Mouse (Mus musculus): ENCODE measurements at regions not wholly inside any gene's neighbourhood (a gene's known extent, or its start where the extent isn't known, plus 50 kb on each side); places are given as distances from the start of the nearest gene placed in this dataset.

DNA sequence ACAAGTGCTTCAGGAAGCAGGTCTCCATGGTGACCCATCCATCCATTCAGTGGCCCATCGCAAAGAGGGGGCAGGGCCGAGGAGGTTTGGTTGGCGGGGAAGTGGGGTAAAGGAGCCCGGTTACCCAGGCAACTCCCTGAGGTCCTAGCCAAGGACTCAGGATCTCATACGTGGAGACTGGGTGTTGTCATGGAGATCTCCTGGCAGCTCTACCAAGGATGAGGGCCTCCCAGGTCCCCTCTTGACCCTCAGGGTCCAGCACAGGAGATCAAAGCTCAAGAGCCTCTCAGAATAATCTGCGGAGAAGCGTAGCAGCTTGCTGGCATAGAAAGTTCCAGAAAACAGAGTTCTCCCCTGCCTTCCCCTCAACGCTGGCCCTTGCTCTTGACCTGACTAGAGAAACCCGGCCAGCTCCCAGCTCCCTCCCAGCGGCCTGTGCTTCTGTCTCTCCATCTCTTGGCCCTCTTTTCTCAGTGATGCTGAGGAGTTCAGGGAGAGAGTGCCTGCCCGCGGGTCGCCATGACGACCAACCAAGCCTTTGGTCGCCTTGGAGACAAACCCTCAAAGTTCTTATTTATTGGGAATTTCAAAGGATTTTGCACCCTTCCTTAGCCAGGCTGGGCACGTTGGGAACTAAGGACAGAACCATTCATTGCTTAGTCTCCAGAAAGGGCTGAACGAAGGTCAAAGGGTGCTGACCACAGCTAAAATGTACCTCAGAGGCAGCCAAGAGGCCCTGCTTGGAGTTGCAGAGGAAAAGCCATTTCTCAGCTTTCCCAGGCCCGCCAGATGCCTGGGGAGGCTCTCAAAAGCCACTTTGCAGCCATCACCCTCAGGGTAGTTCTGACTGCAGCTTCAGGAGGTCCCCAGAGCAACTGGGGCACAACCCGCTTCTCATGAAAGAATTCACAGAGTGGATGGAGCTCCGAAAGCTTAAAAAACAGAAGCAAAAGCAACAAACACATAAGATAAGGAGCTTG is 60.0 kb downstream of the Ubiad1 start:
- TF ChIP-seq CTCF (IDR thresholded peaks at IDR 0.05; ENCODE audit: low read depth), result no peak
- DNase-seq (ENCODE audit: low read depth in 3 of 3, low spot score in 3 of 3) (no peak), ATAC-seq (ENCODE audit: insufficient read depth) (no peak)
- no peak overlapping the region for H3K4me3 ChIP-seq (ENCODE audit: insufficient read depth in 1 of 2, low read depth in 2 of 2, low read length in 2 of 2)
- no peak overlapping the region for H3K4me2 ChIP-seq (ENCODE audit: low read depth)
- no peaks in the 10 kb centered on the region for H3K27me3 ChIP-seq (ENCODE audit: control insufficient read depth, insufficient read depth, low read length)
- H3K9me3 ChIP-seq (ENCODE audit: control insufficient read depth, low read length), result no peaks in the 10 kb centered on the region
- H3K36me3 ChIP-seq (replicated peaks; ENCODE audit: control insufficient read depth, insufficient read depth, low read depth), result no peaks in the 10 kb centered on the region
- H3K9ac ChIP-seq (replicated peaks), result no peak overlapping the region
- no peaks in the 10 kb centered on the region for H3K4me1 ChIP-seq (replicated peaks; ENCODE audit: control insufficient read depth in 2 of 2, insufficient read depth in 2 of 2, low read length in 1 of 2)
- H3K27ac ChIP-seq, result no peak overlapping the region
- 40% methylated on average over 20 of the region's 20 CpGs for WGBS (ENCODE audit: insufficient replicate concordance)

GRCm38 (mm10) chr4:148380562-148380961 is 64.0 kb downstream of the Ubiad1 start:
- no peak for DNase-seq (ENCODE audit: low read depth in 3 of 3, low spot score in 3 of 3)

DNA sequence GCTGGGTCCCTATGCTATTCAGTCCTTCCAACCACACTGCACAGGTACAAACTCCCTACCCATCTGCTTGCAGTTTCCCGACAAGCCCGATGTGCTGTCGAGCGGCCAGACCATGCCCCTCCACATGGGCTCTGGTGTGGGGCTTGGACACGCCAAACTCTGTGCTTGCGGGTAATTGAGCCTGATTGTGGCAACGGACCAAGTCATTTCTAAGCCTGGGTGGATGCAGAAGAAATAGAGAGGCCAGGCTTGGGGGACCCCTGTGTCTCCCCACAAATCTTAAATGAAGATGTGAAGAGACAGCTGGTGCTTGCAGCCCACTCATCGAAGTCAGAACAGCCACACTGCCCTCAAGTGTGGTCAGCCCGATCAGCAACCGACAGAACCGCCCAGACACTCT is 66.1 kb downstream of the Ubiad1 start:
- H3K4me2 ChIP-seq (ENCODE audit: low read depth), result no peak overlapping the region
- no peaks in the 10 kb centered on the region for H3K9me3 ChIP-seq (ENCODE audit: control insufficient read depth, low read length)
- no peak overlapping the region for H3K27ac ChIP-seq
- 71% methylated on average over 11 of the region's 11 CpGs for WGBS (ENCODE audit: insufficient replicate concordance)
- H3K36me3 ChIP-seq (replicated peaks; ENCODE audit: control insufficient read depth, insufficient read depth, low read depth), result no peaks in the 10 kb centered on the region
- no peak for DNase-seq (ENCODE audit: low read depth in 3 of 3, low spot score in 3 of 3)
- H3K4me3 ChIP-seq (ENCODE audit: insufficient read depth in 1 of 2, low read depth in 2 of 2, low read length in 2 of 2), result no peak overlapping the region
- ATAC-seq (ENCODE audit: insufficient read depth), result no peak
- H3K9ac ChIP-seq (replicated peaks), result no peak overlapping the region
- H3K4me1 ChIP-seq (replicated peaks; ENCODE audit: control insufficient read depth in 2 of 2, insufficient read depth in 2 of 2, low read length in 1 of 2), result no peaks in the 10 kb centered on the region
- H3K27me3 ChIP-seq (ENCODE audit: control insufficient read depth, insufficient read depth, low read length), result no peaks in the 10 kb centered on the region
- TF ChIP-seq EP300 (IDR thresholded peaks at IDR 0.05; ENCODE audit: low read depth), result no peak

More at GRCm38 (mm10) chr4:148380562-148380961, 64.0 kb downstream of the Ubiad1 start:
- Histone ChIP-seq H3K9me3 (ENCODE audit: control insufficient read depth, low read length) (no peaks in the 10 kb centered on the region), H3K9ac (replicated peaks) (no peak overlapping the region), H3K27ac (no peak overlapping the region), H3K27me3 (ENCODE audit: control insufficient read depth, insufficient read depth, low read length) (no peaks in the 10 kb centered on the region), H3K4me2 (ENCODE audit: low read depth) (no peak overlapping the region), H3K4me3 (ENCODE audit: insufficient read depth in 1 of 2, low read depth in 2 of 2, low read length in 2 of 2) (no peak overlapping the region), H3K36me3 (replicated peaks; ENCODE audit: control insufficient read depth, insufficient read depth, low read depth) (no peaks in the 10 kb centered on the region), H3K4me1 (replicated peaks; ENCODE audit: control insufficient read depth in 2 of 2, insufficient read depth in 2 of 2, low read length in 1 of 2) (no peaks in the 10 kb centered on the region)
- 70% methylated on average over 6 of the region's 6 CpGs for WGBS (ENCODE audit: insufficient replicate concordance)
- TF ChIP-seq CTCF (IDR thresholded peaks at IDR 0.05; ENCODE audit: low read depth) (peak; percentile 43), EP300 (IDR thresholded peaks at IDR 0.05; ENCODE audit: low read depth) (no peak)
- no peak for ATAC-seq (ENCODE audit: insufficient read depth)

- ATAC-seq (ENCODE audit: insufficient read depth) (no peak), DNase-seq (ENCODE audit: low read depth in 3 of 3, low spot score in 3 of 3) (no peak)
- H3K9me3 ChIP-seq (ENCODE audit: control insufficient read depth, low read length), result no peaks in the 10 kb centered on the region
- H3K4me1 ChIP-seq (replicated peaks; ENCODE audit: control insufficient read depth in 2 of 2, insufficient read depth in 2 of 2, low read length in 1 of 2), result no peaks in the 10 kb centered on the region
- H3K27me3 ChIP-seq (ENCODE audit: control insufficient read depth, insufficient read depth, low read length), result no peaks in the 10 kb centered on the region
- H3K27ac ChIP-seq, result no peak overlapping the region
- no peaks in the 10 kb centered on the region for H3K36me3 ChIP-seq (replicated peaks; ENCODE audit: control insufficient read depth, insufficient read depth, low read depth)
- 56% methylated on average over 8 of the region's 8 CpGs for WGBS (ENCODE audit: insufficient replicate concordance)
- no peak overlapping the region for H3K4me3 ChIP-seq (ENCODE audit: insufficient read depth in 1 of 2, low read depth in 2 of 2, low read length in 2 of 2)
- no peak overlapping the region for H3K4me2 ChIP-seq (ENCODE audit: low read depth)
- no peak overlapping the region for H3K9ac ChIP-seq (replicated peaks)
- TF ChIP-seq EP300 (IDR thresholded peaks at IDR 0.05; ENCODE audit: low read depth), result no peak
Measured at GRCm38 (mm10) chr4:148377368-148377767, 67.2 kb downstream of the Ubiad1 start.

DNA sequence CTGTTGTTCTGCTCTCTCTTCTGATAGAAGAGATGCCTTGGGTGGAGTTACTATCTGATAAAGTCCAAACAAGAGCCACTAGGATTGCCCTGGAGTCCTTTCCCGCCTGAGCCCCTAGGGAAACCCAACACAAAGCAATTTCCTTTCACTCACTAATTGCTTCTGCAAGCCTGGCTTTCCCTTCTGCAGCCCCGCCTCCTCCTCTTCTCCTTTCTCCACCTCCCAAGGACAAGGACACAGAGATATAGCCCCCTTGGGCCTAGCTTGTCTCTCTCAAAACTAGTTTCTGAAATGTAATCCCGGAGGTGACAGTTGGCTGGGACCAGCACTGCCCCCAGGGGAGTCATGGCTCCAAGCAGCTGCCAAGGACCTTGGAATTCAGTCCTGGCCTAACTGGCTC is 68.1 kb downstream of the Ubiad1 start:
- H3K27me3 ChIP-seq (ENCODE audit: control insufficient read depth, insufficient read depth, low read length), result no peaks in the 10 kb centered on the region
- DNase-seq (ENCODE audit: low read depth in 3 of 3, low spot score in 3 of 3) (no peak), ATAC-seq (ENCODE audit: insufficient read depth) (no peak)
- H3K36me3 ChIP-seq (replicated peaks; ENCODE audit: control insufficient read depth, insufficient read depth, low read depth), result no peaks in the 10 kb centered on the region
- TF ChIP-seq EP300 (IDR thresholded peaks at IDR 0.05; ENCODE audit: low read depth), result no peak
- no peak for TF ChIP-seq CTCF (IDR thresholded peaks at IDR 0.05; ENCODE audit: low read depth)
- H3K9me3 ChIP-seq (ENCODE audit: control insufficient read depth, low read length), result no peaks in the 10 kb centered on the region
- WGBS (ENCODE audit: insufficient replicate concordance), result 30% methylated on average over 3 of the region's 3 CpGs
- no peaks in the 10 kb centered on the region for H3K4me1 ChIP-seq (replicated peaks; ENCODE audit: control insufficient read depth in 2 of 2, insufficient read depth in 2 of 2, low read length in 1 of 2)
- no peak overlapping the region for H3K9ac ChIP-seq (replicated peaks)
- H3K4me2 ChIP-seq (ENCODE audit: low read depth), result no peak overlapping the region
- H3K27ac ChIP-seq, result no peak overlapping the region
- no peak overlapping the region for H3K4me3 ChIP-seq (ENCODE audit: insufficient read depth in 1 of 2, low read depth in 2 of 2, low read length in 2 of 2)
